Mouse (Mus musculus): ENCODE measurements at regions not wholly inside any gene's neighbourhood (a gene's known extent, or its start where the extent isn't known, plus 50 kb on each side); places are given as distances from the start of the nearest gene placed in this dataset.

GRCm38 (mm10) chr6:127374464-127375143 is 72.0 kb upstream of the Parp11 start:
- TF ChIP-seq EP300 (IDR thresholded peaks at IDR 0.05; ENCODE audit: low read depth) (no peak), CTCF (IDR thresholded peaks at IDR 0.05; ENCODE audit: low read depth) (no peak)

Measured in liver, postnatal 0 days (tissue).